Mouse (Mus musculus) bone marrow macrophage, adult 2 months (primary cell): ENCODE data around the gene Fbxo47. TPM values are rescaled to one million over a fixed set of nuclear protein-coding genes. Genes with fewer than 3 reads are reported as not detected.
"Not testable (repeated sequence)": the region's sequence is repeated elsewhere in the genome, so short reads cannot be mapped to it uniquely, and the experiment has no call there.

Experiments used
- H3K27ac ChIP-seq: 2 replicates; pipeline ENCODE4 v1.5.1; 2012; ENCODE audit warnings: low read depth, low read length; ENCODE audit not compliant: insufficient read depth
- H3K4me1 ChIP-seq: 2 replicates; pipeline ENCODE4 v1.6.1; 2012; ENCODE audit warnings: low read length; ENCODE audit not compliant: control insufficient read depth, insufficient read depth
- H3K4me3 ChIP-seq: 2 replicates; pipeline ENCODE4 v1.5.1; 2012; ENCODE audit warnings: mild to moderate bottlenecking, low read length, moderate library complexity; ENCODE audit not compliant: insufficient read depth
- CTCF ChIP-seq: IDR thresholded peaks from 2 replicates; pipeline ENCODE4 v1.5.1; 2012; ENCODE audit warnings: low read depth, mild to moderate bottlenecking, low read length, moderate library complexity
- POLR2A ChIP-seq: IDR thresholded peaks from 2 replicates; pipeline ENCODE4 v1.6.1; 2012; ENCODE audit warnings: mild to moderate bottlenecking, low read depth, low read length, borderline replicate concordance
- polyA plus RNA-seq: library from polyadenylated mRNA; stranded (reverse); fragments of >200 nt; gene quantifications from 2 replicates; pipeline ENCODE4 v1.2.4, GENCODE M21; 2012; ENCODE audit not compliant: missing spikeins, insufficient read depth, insufficient read length

Gene Fbxo47
- polyA plus RNA-seq, 1 experiment: 0.67 TPM

- Histone ChIP-seq H3K4me3 (no peak overlapping the region), H3K4me1 (0 out of 2 replicates have a peak, but pooled peaks cover 4% of the 10 kb centered on the region), H3K27ac (no peak overlapping the region)
- TF ChIP-seq POLR2A (no peak), CTCF (no peak)
Measured at GRCm38 (mm10) chr11:97850367-97850766, 33.6 kb downstream of the Fbxo47 start.

DNA sequence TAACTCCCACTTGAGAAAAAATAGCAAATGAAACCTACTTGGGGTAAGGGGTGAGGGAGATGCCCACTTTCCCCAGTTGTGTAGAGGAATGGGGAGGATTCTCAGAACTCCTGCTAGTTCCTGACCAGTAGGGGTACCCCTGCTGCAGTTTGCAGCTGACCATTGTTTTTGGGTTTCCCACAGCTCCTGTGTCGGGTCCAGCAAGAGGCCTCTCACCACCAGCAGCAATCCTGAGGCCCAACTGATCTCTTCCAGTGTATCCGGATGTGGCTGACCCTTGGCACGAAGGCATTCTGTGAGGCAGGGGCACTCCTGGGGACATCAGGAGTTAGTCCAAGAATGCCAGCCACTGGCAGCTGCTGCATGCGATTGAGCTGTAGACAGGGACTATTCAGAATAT lies 42.0 kb downstream of the Fbxo47 start:
- no peak for TF ChIP-seq CTCF
- peaks cover 33% of the 10 kb centered on the region for H3K4me1 ChIP-seq
- no peak overlapping the region for H3K27ac ChIP-seq
- H3K4me3 ChIP-seq: no peak overlapping the region

DNA sequence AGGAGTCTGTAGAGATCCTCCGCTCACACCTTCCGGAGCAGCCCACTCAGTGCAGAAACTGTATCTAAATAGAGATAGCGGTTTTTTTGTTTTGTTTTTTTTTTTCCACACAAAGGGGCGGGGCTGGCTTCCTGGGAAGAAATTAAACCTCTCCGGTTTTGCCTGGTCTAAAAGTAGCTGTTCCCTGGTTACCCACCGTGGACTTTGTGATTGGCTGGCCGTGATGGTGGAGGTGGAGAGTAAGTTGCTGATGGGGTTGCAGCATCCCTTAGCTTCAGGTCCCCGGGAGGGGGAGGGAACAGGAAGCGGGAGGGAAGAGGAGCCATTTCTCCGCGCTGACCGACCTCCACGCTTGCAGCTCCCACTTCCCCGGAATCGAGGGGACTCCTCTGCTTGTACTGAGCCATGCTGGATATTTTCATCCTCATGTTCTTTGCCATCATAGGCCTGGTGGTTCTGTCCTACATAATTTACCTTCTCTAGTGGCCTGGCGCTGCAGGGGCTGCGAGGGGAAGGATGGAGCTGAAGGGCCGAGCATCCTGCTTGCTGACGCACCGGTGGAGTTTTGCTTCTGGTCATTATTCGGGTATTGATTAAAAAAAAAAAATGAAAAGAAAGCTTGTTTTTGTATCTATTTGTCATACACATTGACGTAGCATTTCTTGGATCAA lies 42.8 kb downstream of the Fbxo47 start:
- TF ChIP-seq CTCF (no peak), POLR2A (no peak)
- Histone ChIP-seq H3K27ac (peak overlapping the region; percentile 89), H3K4me3 (peak overlapping the region; percentile 80), H3K4me1 (peaks cover 41% of the 10 kb centered on the region)

GRCm38 (mm10) chr11:97840539-97840954 lies 43.4 kb downstream of the Fbxo47 start, which contains the start of gene B230217C12Rik:
B230217C12Rik (plus strand) TSS chr11:97840780.
- Histone ChIP-seq H3K27ac (peak within 1 kb of the TSS; percentile 89), H3K4me3 (peak within 1 kb of the TSS; percentile 80), H3K4me1 (peaks cover 44% of the 10 kb centered on the region)
- TF ChIP-seq POLR2A (no peak), CTCF (peak; percentile 58)

DNA sequence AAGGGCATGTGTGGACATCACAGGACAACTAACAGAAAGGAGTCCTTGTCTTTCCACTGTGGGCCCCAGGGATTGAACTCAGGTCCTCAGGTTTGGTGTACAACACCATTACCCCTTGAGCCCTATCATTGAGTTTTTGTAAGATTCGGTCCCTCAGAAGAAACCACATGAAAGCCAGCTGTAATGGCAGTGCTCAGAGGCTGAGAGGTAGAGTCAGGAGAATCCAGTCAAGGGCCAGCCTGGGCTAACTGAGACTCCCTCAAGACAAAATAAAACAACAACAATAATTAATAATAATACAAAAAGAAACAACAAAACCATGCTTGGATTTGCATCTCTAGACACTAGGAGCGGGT lies 43.8 kb downstream of the Fbxo47 start:
- peak overlapping the region; percentile 80; the same call in 1 of the 2 replicates for H3K4me3 ChIP-seq
- peak overlapping the region; percentile 89 for H3K27ac ChIP-seq

GRCm38 (mm10) chr11:97839441-97840134 lies 44.4 kb downstream of the Fbxo47 start:
- peaks cover 44% of the 10 kb centered on the region for H3K4me1 ChIP-seq
- H3K4me3 ChIP-seq: no peak overlapping the region
- no peak for TF ChIP-seq CTCF
- no peak for TF ChIP-seq POLR2A
- peak overlapping the region; percentile 89 for H3K27ac ChIP-seq

More for the DNA sequence above, 43.8 kb downstream of the Fbxo47 start:
- peaks cover 44% of the 10 kb centered on the region for H3K4me1 ChIP-seq
- TF ChIP-seq POLR2A: no peak
- no peak for TF ChIP-seq CTCF

GRCm38 (mm10) chr11:97838779-97839440 lies 45.0 kb downstream of the Fbxo47 start:
- TF ChIP-seq POLR2A (no peak), CTCF (no peak)
- Histone ChIP-seq H3K27ac (peak overlapping the region; percentile 72), H3K4me1 (peaks cover 44% of the 10 kb centered on the region), H3K4me3 (no peak overlapping the region)

- TF ChIP-seq POLR2A (no peak), CTCF (no peak)
- H3K27ac ChIP-seq: peak overlapping the region; percentile 72
- no peak overlapping the region for H3K4me3 ChIP-seq
- peaks cover 44% of the 10 kb centered on the region for H3K4me1 ChIP-seq
Measured at GRCm38 (mm10) chr11:97837641-97838149, 46.3 kb downstream of the Fbxo47 start.

- peak overlapping the region; percentile 72 for H3K27ac ChIP-seq
Measured at GRCm38 (mm10) chr11:97837051-97837450, 46.9 kb downstream of the Fbxo47 start.

GRCm38 (mm10) chr11:97836541-97836940 lies 47.4 kb downstream of the Fbxo47 start:
- H3K4me3 ChIP-seq: no peak overlapping the region
- TF ChIP-seq POLR2A (no peak), CTCF (no peak)
- H3K27ac ChIP-seq: peak overlapping the region; percentile 72
- peaks cover 50% of the 10 kb centered on the region for H3K4me1 ChIP-seq

More at GRCm38 (mm10) chr11:97837051-97837450, 46.9 kb downstream of the Fbxo47 start:
- peaks cover 48% of the 10 kb centered on the region for H3K4me1 ChIP-seq
- H3K4me3 ChIP-seq: not testable (repeated sequence)
